Mouse (Mus musculus) thymus, postnatal 14 days (tissue): ENCODE measurements around the gene Gabarap.

Experiments
- DNase-seq: peaks from one replicate; pipeline ENCODE4 v3.0.0; 2021

The Gabarap gene

GRCm38 (mm10) chr11:69970775-69971174 lies 20.2 kb upstream of the Gabarap start:
- DNase-seq, result no peak

GRCm38 (mm10) chr11:69974907-69975306 lies 16.0 kb upstream of the Gabarap start:
- no peak for DNase-seq

- DNase-seq, result no peak
Observed at GRCm38 (mm10) chr11:69976271-69976670, 14.7 kb upstream of the Gabarap start.

GRCm38 (mm10) chr11:69979827-69980195 lies 11.1 kb upstream of the Gabarap start:
- DNase-seq, result no peak

DNA sequence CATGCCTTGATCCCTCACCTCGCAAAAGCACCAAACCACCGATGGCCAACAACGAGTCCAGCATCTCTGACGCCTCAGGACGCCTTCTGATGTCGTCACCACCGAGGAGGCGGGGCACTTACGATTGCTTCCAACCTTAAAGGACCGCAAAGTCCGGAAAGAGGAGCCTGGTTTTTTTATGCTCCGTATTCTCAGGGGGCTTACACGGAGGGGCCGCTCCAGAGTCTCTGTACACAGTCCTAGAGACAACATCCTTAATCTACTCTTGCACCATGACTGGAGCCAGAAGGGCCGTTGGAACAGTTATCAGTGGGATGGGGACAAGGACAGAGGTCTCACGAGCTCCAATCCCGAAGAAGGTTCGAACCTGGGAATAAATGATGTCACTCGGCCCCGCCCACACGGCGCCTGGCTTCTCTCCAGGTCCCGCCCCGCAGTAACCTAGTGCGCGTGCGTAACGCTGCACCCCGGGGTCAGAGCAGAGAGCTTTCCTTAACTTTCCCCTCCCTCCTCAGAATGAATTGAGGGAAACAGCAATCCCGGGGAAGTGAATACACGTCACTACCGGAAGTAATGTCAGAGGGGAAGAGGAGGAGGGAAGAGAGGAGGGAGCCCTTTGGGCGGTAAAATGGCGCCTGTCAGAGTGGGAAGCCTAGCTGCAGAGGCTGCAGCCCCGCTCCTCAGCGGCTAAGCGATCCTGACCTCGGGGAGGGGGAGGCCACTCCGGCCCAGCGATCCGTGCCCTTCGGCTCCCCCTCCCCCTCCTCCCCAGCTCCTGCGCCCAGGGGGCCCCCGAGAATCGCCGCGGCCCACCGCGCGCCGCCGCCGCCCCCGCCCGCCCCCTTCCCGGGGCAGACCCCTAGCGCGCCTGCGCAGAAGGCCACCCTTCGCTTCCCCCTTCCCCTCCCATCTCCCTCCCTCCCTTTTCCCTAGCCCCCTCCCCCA lies 10.5 kb upstream of the Gabarap start:
- DNase-seq, result peak; percentile 91

- no peak for DNase-seq
Observed at GRCm38 (mm10) chr11:69981141-69981762, 9.7 kb upstream of the Gabarap start, which contains the start of gene Ctdnep1. Gene Ctdnep1, plus strand, starts transcription at chr11:69981156.

DNA sequence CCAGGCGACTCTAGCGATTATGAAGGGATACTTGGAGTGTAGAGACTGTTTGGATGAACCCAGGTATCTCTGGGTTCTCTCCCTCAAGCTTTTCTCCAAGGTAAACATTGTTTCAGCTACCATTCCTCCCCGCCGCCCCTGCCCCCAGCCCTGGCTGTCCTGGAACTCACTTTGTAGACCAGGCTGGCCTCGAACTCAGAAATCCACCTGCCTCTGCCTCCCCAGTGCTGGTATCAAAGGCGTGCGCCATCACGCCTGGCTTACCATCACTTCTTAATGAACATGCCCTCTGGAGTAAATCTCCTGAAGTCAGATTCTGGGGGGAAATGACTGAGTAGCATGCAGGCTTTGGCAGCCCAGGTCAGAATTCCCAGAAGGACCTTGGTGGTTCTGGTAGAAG lies 8.7 kb upstream of the Gabarap start, which contains the start of gene Elp5:
Gene Elp5, minus strand, starts transcription at position 293 of the 400 bp plus-strand sequence.
- DNase-seq, result no peak

- no peak for DNase-seq
Observed at GRCm38 (mm10) chr11:69982877-69983276, 8.1 kb upstream of the Gabarap start.

- DNase-seq, result no peak
Observed at GRCm38 (mm10) chr11:69983377-69983776, 7.6 kb upstream of the Gabarap start.

- DNase-seq, result no peak
Observed at GRCm38 (mm10) chr11:69984431-69984830, 6.5 kb upstream of the Gabarap start.

DNA sequence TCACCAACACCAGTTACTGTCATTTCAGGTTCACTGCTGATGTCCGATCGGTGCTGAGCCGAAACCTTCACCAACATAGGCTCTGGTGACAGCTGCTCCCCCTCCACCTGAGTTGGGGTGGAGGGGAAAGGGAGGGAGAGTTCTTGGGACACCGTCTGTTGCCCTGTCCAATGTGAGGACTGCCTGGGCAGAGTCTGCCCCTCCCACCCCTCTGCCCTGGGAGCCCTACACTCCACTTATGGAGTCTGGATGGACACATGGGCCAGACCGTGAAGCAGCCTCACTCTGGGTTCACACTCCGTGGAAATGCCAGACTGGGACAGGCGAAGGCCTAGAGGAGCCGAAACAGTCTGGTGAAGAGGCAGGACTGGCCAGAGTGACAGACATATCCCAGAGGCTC lies 994 bp upstream of the Gabarap start:
- no peak for DNase-seq

GRCm38 (mm10) chr11:69991711-69992110 lies 768 bp downstream of the Gabarap start:
- no peak for DNase-seq

DNA sequence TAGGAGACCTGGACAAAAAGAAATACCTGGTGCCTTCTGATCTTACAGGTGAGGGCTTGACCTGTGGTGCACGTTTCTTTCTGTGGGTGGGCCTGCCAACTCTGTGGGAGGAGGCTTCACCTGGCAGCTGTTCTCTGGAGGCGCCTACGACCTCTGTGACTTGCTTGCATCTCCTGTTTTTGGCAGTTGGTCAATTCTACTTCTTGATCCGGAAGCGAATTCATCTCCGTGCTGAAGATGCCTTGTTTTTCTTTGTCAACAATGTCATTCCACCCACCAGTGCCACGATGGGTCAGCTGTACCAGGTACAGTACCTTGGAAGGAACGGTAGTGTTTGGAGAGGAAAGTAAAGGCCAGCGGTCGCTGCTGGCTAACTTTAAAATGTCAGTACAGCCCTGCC lies 1.5 kb downstream of the Gabarap start:
- no peak for DNase-seq

DNA sequence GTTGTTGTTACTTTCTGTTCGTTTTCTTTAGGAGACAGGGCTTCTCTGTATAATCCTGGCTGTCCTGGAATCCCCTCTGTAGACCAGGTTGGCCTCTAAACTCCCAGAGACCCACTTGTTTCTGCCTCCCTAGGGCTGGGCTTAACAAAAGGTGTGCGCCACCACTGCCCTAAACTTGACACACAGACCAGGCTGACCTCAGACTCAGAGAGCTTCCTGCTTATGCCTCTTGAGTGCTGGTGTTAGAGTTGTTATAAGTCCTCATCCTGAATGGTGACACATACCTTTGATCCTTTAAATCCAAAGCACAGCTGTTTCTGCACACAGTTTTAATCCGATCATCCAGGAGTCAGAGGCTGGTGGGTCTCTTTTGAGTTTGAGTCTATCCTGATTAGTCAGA lies 2.0 kb downstream of the Gabarap start:
- no peak for DNase-seq

DNA sequence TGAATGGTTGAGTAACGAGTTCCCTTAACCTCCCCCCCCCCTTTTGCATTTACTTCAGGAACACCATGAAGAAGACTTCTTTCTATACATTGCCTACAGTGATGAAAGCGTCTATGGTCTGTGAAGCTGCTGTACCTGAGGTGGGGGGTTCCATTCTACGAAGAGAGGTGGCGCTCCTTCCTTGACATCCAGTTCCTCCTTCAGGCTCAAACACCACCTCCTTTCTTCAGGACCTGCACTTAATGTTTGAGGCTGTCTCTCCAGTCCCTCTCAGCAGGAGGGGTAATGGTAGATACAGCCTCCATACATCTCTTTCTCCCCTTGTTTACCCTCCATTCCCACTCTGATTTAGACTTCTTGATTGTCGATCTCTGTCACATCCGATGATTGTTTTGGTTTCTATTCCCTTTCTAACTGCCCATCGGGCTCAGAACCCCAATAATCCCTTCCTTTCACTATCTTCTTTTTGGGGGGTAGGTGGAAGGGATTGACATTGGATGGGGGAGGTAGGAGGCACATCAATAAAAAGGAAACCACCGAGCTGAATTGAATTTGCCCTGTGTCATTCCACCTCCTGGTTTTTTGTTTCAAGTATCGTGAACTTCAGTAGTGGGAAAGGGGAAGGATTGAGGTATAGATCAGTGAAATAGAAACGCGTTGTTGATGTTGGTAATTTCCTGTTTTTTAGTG lies 3.6 kb downstream of the Gabarap start:
- no peak for DNase-seq

DNA sequence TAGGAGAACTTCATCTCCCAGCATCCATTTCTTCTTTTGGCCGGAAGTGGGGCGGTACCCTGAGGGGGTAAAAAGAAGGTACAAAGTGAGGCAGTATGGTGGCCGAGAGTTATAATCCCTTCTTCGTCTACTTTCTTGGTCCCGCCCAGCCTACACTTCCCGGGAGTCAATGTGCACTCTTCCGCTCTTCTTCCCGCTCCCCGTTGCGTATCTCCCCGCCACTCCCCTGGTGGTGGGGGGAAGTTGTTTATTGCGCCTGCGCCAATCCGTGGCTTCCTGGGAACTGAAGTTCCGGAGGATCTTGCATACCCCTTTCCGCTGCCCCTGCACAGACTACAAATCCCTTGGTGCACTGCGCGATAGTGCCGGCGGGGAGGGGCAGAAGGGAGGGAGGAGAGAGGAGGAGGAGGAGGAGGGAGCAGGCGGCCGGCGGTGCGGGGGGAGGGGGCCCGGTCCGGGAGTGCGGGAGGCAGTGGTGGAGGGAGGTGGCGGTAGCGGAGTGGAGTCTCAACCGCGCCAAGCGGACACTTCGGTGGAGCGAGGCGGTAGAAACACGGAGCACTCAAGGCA lies 4.5 kb downstream of the Gabarap start, which contains the start of gene Phf23:
Gene Phf23, plus strand, starts transcription at position 387 of the 570 bp plus-strand sequence.
- DNase-seq, result peak; percentile 98

DNA sequence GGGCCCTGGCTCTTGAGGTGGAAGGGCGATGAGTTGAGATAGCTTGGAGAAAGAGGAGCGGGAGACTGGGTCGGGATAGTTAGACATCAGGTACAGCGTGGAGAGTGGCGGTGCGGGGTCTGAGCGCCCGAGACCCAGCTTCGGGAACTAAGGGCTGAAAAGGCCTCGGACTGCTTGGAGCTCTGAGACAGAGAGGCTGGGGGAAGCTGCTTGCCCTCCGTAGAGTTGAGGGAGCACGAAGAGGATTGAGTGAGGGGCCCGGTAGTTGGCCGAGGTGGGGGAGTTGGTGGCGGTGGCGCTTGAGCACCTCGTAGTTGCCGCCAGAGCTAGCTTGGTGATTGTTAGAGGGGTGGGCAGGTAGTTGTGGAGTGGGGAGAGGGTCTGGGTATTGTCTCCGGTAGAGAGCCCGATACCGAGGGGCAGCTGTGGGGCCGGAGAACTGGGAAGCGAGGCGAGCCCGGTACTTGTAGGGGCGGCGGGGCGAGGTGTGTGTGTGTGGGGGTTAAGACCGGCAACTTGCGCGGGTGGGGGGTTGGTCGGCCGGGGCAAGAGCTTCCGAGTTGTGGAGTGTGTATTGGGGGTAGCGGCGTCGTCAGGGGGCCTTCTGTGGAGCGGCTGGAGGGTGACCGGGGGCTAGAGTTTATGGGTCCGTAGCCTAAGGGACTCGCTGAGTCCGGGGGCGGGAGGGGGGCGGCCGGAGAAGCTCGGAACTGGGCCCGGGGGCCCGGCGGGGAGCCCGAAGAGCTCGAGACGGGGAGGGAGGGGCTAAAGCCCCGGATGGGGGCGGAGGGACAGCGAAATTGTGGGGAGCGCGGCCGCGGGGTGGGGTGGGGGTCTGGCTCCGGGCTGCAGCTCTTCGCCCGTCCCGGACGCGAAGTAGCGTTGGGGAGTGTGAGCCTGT lies 5.5 kb downstream of the Gabarap start:
- peak; percentile 83 for DNase-seq

DNA sequence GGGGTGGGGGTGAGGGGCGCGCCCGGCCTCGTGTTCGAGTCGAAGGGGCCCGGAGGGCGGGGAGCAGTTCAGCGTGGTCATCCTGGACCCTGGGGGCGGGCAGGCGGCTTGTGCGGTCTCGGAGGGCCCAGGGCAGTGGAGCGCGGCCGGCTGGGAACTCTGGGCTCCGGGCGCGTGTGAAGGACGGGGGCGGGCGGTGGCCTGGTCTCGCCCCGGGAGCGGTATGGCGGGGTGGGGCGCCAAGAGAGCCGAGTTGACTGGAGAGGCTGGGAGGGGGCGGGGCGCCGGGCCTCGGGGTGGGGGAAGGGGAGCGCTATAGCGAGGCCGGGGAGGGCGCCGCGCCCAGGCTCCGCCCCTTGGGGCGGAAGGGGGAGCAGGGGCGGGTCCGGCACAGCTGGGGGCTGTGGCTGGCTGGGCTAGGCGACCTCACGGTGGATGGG lies 6.1 kb downstream of the Gabarap start:
- DNase-seq, result peak; percentile 95

GRCm38 (mm10) chr11:69998567-69999491 lies 7.9 kb downstream of the Gabarap start:
- DNase-seq, result peak; percentile 46

DNA sequence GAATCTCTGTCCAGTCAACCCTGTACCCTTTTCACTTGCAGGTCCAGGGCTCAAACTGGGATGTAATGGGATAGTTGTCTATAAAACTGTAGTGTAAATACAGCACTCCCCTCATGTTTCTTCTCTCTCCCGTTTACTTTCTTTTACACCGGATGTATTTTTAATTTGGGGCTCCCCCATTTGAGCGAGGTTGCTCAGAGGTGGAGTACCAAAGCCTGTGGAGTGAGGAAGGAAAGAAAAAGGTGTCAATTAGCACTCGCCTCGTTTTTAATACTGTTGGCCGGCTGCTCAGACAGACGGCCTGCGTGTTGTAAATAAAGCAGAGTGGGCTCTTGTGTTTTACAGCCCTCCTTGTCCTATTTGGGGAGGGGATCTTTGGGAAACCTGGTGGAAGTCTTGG lies 8.7 kb downstream of the Gabarap start:
- no peak for DNase-seq
